Mouse (Mus musculus): Measurements from ENCODE around the gene Egfl7.

Gene Egfl7

GRCm38 (mm10) chr2:26579714-26580113 lies at the start of gene Egfl7:
Gene Egfl7 (plus strand): TSS chr2:26580014.
- DNase-seq (ENCODE audit: low spot score): no peak

DNA sequence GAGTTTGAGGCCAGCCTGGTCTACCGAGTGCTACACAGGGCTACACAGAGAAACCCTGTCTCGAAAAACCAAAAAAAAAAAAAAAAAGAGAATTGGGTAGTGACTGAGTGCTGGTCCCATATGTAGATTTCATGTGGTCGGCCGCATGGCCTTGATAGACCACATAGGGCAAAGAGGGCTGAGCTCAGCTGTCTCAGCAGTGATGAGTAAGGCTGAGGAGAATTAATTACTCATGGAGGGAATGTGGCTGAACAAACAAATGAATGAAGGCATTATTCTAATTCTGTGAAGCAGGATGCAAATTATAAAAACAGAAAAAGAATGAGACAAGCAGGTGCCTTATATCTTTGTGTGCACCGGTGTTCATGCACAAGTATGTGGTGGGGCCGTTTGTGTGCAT lies 48.0 kb upstream of the Egfl7 start:
- DNase-seq (ENCODE audit: low spot score): no peak

GRCm38 (mm10) chr2:26533249-26533648 lies 46.6 kb upstream of the Egfl7 start:
- DNase-seq (ENCODE audit: low spot score): no peak

- no peak for DNase-seq (ENCODE audit: low spot score)
Observed at GRCm38 (mm10) chr2:26534161-26534560, 45.7 kb upstream of the Egfl7 start.

DNA sequence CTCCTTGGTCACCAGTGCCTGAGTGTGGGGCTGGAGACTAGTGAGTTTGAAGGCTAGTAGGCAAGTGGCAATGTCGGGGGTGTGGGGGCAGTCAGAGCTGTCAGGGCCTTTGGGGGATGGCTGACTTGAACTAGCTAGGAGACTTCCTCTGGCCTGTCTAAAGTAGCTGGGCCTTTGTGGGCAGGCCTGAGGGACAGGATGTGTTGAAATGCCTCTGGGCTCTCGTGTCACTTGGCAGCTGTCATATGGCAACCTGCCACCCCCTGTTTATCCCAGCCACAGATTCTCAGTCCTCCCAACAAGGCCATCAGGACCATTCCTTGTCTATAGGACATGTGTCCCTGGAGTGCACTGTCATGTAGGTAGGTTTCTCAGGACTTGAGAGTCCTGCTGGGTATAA lies 45.2 kb upstream of the Egfl7 start:
- DNase-seq (ENCODE audit: low spot score): peak; percentile 52

- no peak for DNase-seq (ENCODE audit: low spot score)
Observed at GRCm38 (mm10) chr2:26535517-26536045, 44.2 kb upstream of the Egfl7 start.

- no peak for DNase-seq (ENCODE audit: low spot score)
Observed at GRCm38 (mm10) chr2:26539516-26539915, 40.3 kb upstream of the Egfl7 start.

DNA sequence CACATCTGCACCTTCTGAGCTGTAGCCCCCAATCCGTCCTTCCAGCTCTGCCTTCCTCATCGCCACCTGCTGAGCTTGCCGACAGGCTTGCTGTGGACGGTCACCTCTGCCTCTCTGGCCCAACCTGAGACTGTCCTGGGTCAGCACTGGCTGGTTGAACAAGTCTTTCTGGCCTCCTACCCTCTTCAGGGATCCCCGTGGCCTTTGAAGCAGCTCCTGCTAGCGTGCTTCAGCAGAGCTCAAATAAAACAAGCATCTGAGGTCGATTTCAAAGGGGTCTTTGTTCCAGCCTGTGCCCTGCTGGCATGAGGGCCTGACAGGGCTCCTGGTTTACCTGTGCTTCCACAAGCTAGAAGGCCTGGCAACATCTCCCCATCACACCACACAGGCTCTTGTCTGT lies 39.1 kb upstream of the Egfl7 start:
- DNase-seq (ENCODE audit: low spot score): no peak

GRCm38 (mm10) chr2:26541258-26541910 lies 38.4 kb upstream of the Egfl7 start:
- DNase-seq (ENCODE audit: low spot score): no peak

- DNase-seq (ENCODE audit: low spot score): no peak
Observed at GRCm38 (mm10) chr2:26543155-26543554, 36.7 kb upstream of the Egfl7 start.

- DNase-seq (ENCODE audit: low spot score): no peak
Observed at GRCm38 (mm10) chr2:26543768-26544167, 36.0 kb upstream of the Egfl7 start.

- no peak for DNase-seq (ENCODE audit: low spot score)
Observed at GRCm38 (mm10) chr2:26544265-26544664, 35.5 kb upstream of the Egfl7 start.

DNA sequence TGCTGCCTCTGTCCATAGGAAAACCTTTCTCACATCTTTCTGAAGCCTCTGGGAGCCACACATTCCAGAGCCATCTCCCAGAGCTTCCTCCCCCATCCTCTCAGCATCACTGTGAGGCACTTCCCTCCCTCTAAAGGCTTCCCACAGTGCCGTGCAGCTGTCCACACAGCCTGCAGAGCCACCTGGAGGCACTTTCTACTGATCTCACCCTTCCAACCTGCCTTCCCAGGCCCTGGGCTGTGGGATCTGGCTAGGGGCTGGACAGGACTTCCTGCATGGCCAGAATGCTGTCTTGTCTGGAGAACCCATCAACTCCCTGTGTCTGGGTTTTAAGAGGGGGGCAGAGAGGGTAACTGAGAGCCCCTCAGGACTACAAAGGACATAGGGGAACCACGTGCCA lies 32.3 kb upstream of the Egfl7 start:
- no peak for DNase-seq (ENCODE audit: low spot score)

DNA sequence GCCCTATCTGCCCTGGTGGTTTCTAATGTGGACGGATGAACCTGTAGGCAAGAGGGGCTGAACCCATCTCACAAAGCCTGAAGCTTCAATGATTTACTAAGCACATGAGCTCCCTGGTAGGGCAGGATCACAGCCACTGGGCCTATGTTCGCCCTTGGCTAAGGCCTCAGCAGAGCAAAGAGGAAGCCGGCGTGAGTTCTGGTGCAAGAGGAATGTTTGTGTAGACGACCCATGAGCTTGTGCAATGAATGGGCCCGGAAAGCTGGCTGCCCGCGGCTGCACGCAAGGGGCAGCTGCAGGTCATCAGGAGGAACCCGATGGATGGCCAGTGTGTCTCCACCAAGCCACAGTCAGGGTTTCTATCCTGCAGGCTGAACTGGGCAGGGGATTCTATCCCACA lies 30.0 kb upstream of the Egfl7 start:
- DNase-seq (ENCODE audit: low spot score): no peak

- no peak for DNase-seq (ENCODE audit: low spot score)
Observed at GRCm38 (mm10) chr2:26550205-26550604, 29.6 kb upstream of the Egfl7 start.

GRCm38 (mm10) chr2:26550777-26551176 lies 29.0 kb upstream of the Egfl7 start:
- DNase-seq (ENCODE audit: low spot score): no peak

- DNase-seq (ENCODE audit: low spot score): peak; percentile 59
Observed at GRCm38 (mm10) chr2:26551446-26551845, 28.4 kb upstream of the Egfl7 start.

- DNase-seq (ENCODE audit: low spot score): no peak
Observed at GRCm38 (mm10) chr2:26552066-26552465, 27.7 kb upstream of the Egfl7 start.

- peak; percentile 88 for DNase-seq (ENCODE audit: low spot score)
Observed at GRCm38 (mm10) chr2:26553904-26554303, 25.9 kb upstream of the Egfl7 start.

DNA sequence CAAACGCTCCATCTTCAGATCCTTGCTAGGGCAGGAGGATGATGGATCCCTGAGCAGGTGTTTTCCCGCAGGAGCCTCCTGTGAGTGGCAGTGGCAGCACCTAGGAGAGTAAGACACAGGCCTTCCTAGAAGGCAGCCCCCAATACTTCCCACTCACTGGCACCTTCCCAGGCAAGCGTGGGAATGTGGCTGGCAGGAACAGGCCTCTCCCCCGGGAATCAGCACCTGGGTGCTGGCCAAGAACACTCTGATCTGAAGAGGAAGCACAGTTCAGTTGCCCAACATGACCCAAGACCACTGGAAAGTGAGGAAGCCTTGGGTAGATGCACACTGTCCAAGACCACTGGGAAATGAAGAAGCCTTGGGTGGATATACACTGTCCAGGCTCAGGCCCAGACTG lies 24.7 kb upstream of the Egfl7 start:
- DNase-seq (ENCODE audit: low spot score): peak; percentile 47

GRCm38 (mm10) chr2:26556535-26556993 lies 23.2 kb upstream of the Egfl7 start:
- peak; percentile 65 for DNase-seq (ENCODE audit: low spot score)

GRCm38 (mm10) chr2:26560506-26560905 lies 19.3 kb upstream of the Egfl7 start:
- no peak for DNase-seq (ENCODE audit: low spot score)

DNA sequence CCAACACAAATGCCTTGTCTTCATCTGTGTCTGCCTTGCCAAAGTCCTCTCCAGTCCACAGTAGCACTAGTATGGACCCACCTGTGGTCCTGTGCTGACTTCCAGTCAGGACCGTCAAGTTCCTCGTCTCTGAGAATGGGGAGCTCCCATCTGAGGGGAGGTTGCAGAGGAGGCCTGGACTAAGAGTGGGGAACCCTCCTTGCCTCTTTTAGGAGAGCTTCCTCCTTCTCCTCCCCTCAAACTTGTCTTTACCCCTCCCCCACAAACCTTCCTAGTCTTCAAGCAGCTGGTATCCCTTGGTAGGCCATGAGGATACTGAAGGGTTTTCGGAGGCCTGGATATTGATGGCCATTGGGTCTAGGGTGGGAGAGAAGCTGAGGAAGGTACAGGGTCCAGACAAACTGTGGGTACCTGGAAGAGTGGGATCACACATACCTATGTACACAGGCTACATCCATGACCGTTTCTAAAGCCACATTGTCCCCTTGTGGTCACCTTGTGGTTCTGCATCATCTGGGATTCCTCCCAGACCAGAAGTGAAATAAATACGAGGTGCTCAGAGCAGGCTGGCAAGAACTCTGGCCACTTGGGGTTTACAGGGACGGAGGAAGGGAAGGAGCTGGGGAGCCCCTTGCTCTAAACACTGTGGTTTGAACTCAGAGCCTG lies 18.3 kb upstream of the Egfl7 start:
- no peak for DNase-seq (ENCODE audit: low spot score)

GRCm38 (mm10) chr2:26566221-26566620 lies 13.6 kb upstream of the Egfl7 start:
- peak; percentile 41 for DNase-seq (ENCODE audit: low spot score)

Data from urinary bladder, postnatal 14 days (tissue).